Mouse (Mus musculus) urinary bladder, postnatal 4 days (tissue): ENCODE measurements around the gene Pyroxd2.

Source experiments
- DNase-seq, 2 experiments: peaks; one replicate each; pipeline ENCODE4 v3.0.0; 2021 to 2022; ENCODE audit warnings: low spot score in 2 of 2

Pyroxd2 gene

GRCm38 (mm10) chr19:42745084-42745868 lies 7.3 kb downstream of the Pyroxd2 start:
- no peak for DNase-seq

GRCm38 (mm10) chr19:42744162-42744586 lies 8.4 kb downstream of the Pyroxd2 start:
- DNase-seq, result peak; percentile 55 to 71

GRCm38 (mm10) chr19:42743261-42743660 lies 9.3 kb downstream of the Pyroxd2 start:
- no peak for DNase-seq

GRCm38 (mm10) chr19:42741884-42742283 lies 10.7 kb downstream of the Pyroxd2 start:
- DNase-seq, result no peak

GRCm38 (mm10) chr19:42740163-42740899 lies 12.2 kb downstream of the Pyroxd2 start:
- DNase-seq, result no peak

- DNase-seq, result no peak
These were observed 12.8 kb downstream of the Pyroxd2 start for GRCm38 (mm10) chr19:42739734-42740133.

- DNase-seq, result no peak
These were observed 14.8 kb downstream of the Pyroxd2 start for GRCm38 (mm10) chr19:42737753-42738152.

GRCm38 (mm10) chr19:42734982-42735381 lies 17.6 kb downstream of the Pyroxd2 start:
- DNase-seq, result no peak

GRCm38 (mm10) chr19:42727424-42727823 lies 25.2 kb downstream of the Pyroxd2 start:
- no peak for DNase-seq

- DNase-seq, result no peak
These were observed 25.8 kb downstream of the Pyroxd2 start for GRCm38 (mm10) chr19:42726766-42727165.

- DNase-seq, result no peak
These were observed 26.6 kb downstream of the Pyroxd2 start for GRCm38 (mm10) chr19:42725973-42726350.

- DNase-seq, result no peak
These were observed 27.3 kb downstream of the Pyroxd2 start for GRCm38 (mm10) chr19:42725056-42725972.

GRCm38 (mm10) chr19:42723302-42723701 lies 29.3 kb downstream of the Pyroxd2 start:
- DNase-seq, result no peak

- DNase-seq, result no peak
These were observed 30.1 kb downstream of the Pyroxd2 start for GRCm38 (mm10) chr19:42722500-42722899.

GRCm38 (mm10) chr19:42718101-42718500 lies 34.5 kb downstream of the Pyroxd2 start:
- DNase-seq, result no peak

- no peak for DNase-seq
These were observed 34.9 kb downstream of the Pyroxd2 start for GRCm38 (mm10) chr19:42717668-42718067.

- no peak for DNase-seq
These were observed 36.1 kb downstream of the Pyroxd2 start for GRCm38 (mm10) chr19:42716507-42716906.

- DNase-seq, result no peak
These were observed 38.8 kb downstream of the Pyroxd2 start for GRCm38 (mm10) chr19:42713770-42714169.

- no peak for DNase-seq
These were observed 53.1 kb downstream of the Pyroxd2 start for GRCm38 (mm10) chr19:42699426-42699825.

GRCm38 (mm10) chr19:42698576-42698975 lies 54.0 kb downstream of the Pyroxd2 start:
- DNase-seq, result no peak

GRCm38 (mm10) chr19:42697336-42697735 lies 55.2 kb downstream of the Pyroxd2 start:
- DNase-seq, result peak in 1 of 2 experiments; percentile 34

GRCm38 (mm10) chr19:42690256-42690655 lies 62.3 kb downstream of the Pyroxd2 start:
- no peak for DNase-seq
